Mouse (Mus musculus): Measurements from ENCODE around the gene Stam2.

The Stam2 gene

GRCm38 (mm10) chr2:52651547-52651946 lies 90.5 kb downstream of the Stam2 start:
- no peak for DNase-seq (ENCODE audit: low spot score)

GRCm38 (mm10) chr2:52647255-52647998 lies 94.7 kb downstream of the Stam2 start:
- no peak for DNase-seq (ENCODE audit: low spot score)

GRCm38 (mm10) chr2:52643657-52644056 lies 98.4 kb downstream of the Stam2 start:
- peak; percentile 41 for DNase-seq (ENCODE audit: low spot score)
